Mouse (Mus musculus) erythroblast, embryonic 14.5 days (primary cell): Measurements from ENCODE around the gene Nkx1-2. TPM values are rescaled to one million over a fixed set of nuclear protein-coding genes. Genes with fewer than 3 reads are reported as not detected.

Experiments used
- H3K27me3 ChIP-seq: 2 replicates; pipeline ENCODE4 v1.6.1; 2012; ENCODE audit warnings: inconsistent platforms; ENCODE audit not compliant: control insufficient read depth
- H3K36me3 ChIP-seq: 2 replicates; pipeline ENCODE4 v1.6.1; 2012; ENCODE audit warnings: mild to moderate bottlenecking, inconsistent platforms; ENCODE audit not compliant: control insufficient read depth
- H3K4me1 ChIP-seq: 2 replicates; pipeline ENCODE4 v1.6.1; 2012; ENCODE audit warnings: inconsistent platforms; ENCODE audit not compliant: control insufficient read depth
- H3K4me3 ChIP-seq: replicated peaks from 2 replicates; pipeline ENCODE3; 2012; ENCODE audit warnings: moderate library complexity, mild to moderate bottlenecking, inconsistent platforms
- H3K9me3 ChIP-seq: 2 replicates; pipeline ENCODE4 v1.6.1; 2012; ENCODE audit warnings: low read length, inconsistent platforms, mixed read lengths; ENCODE audit not compliant: control insufficient read depth
- GATA1 ChIP-seq: IDR thresholded peaks from 2 replicates; pipeline ENCODE4 v1.6.1; 2012; ENCODE audit warnings: low read length, inconsistent platforms, mixed read lengths
- TAL1 ChIP-seq: IDR thresholded peaks from 3 replicates; pipeline ENCODE4 v1.6.1; 2012; ENCODE audit warnings: low read length, inconsistent platforms, mixed read lengths
- polyA plus RNA-seq: library from polyadenylated mRNA; stranded (reverse); fragments of >175 nt; gene quantifications from 2 replicates; pipeline ENCODE4 v1.2.3, GENCODE M21; 2012

Gene Nkx1-2
- polyA plus RNA-seq, 1 experiment, result not detected

DNA sequence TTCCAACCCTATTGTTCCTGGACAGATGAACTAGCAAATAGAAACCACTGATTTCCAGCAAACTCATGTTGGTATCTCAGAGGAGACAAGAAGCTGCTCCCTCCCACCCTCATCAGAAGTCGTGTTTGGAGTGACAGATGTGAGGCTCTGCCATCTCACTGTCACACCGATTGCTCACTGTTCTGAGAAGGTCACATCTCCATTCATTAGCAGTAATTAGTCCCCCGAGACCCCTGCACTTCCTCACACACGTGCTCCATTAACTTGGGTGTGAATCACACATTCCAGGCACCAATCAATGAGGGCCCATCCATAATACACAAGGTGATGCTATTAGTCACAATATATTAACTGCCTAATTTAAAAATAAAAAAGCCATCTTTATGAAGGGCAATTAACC lies 26.7 kb upstream of the Nkx1-2 start:
- Histone ChIP-seq H3K4me1 (no peaks in the 10 kb centered on the region), H3K4me3 (no peak overlapping the region), H3K27me3 (no peaks in the 10 kb centered on the region), H3K36me3 (no peaks in the 10 kb centered on the region), H3K9me3 (no peaks in the 10 kb centered on the region)
- no peak for TF ChIP-seq TAL1
- TF ChIP-seq GATA1, result no peak

DNA sequence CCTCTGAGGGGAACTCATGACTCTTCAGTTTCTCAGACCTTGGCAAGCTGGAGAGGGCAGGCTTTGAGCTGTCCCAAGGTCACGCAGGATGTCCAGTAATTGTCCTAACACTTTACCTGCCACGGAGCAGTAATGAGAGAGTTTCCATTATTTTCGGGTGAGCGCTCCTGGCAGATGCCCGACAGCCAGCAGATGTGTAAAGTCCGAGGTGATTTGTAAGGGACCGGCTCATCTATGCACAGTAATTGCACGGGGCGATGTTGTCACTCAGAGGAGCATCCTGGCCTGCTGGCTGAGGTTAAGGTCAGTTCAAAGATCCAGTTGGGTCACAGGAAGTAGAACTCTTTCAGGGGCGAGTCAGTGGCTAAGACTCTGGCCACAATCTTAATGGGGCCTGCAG lies 24.7 kb upstream of the Nkx1-2 start:
- no peaks in the 10 kb centered on the region for H3K9me3 ChIP-seq
- no peaks in the 10 kb centered on the region for H3K4me1 ChIP-seq
- no peak overlapping the region for H3K4me3 ChIP-seq
- no peaks in the 10 kb centered on the region for H3K27me3 ChIP-seq
- H3K36me3 ChIP-seq, result no peaks in the 10 kb centered on the region
- TF ChIP-seq TAL1 (no peak), GATA1 (no peak)

DNA sequence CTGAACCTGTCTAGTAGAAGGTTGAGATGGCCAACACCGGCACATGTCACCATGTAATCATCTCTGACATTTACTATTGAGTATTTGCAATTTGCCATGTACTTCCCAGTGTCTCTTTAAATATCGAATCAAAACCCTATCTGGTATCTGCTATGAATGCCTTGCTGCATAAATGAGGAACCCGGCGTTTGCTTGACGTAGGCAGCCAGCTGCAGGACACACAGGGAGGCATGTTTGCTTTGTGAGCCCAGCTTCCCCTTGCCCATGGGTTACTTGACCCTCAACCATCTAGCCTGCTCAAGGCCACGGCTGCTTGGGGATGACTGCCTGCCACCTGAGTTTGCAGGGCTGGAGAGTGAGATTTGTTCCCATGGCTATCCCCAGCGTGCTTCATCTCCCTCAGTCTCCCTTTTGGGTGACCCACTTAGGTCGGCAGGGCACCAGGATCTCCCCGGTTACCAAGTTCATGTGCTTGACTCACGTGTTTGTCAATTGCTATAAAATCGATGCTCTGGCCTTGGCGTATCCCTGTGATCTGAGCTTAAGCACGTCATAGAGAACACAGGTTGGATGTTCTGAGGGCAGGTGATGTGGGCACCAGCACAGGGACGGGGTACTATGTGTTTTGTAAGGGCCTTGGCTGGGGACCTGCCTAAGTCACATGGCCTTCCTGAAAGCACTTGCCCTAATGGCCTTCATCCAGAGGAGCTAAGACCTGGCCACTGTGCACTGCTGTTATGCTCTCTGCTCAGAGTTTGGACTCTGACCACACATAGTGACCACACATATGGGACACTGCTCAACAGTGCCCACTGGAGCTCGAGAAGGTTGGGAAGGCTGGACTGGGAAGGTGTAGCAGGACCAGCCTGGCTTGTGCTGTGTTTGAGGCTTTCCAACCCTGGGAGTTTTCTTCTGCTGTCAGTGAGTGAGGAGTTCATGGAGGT lies 20.8 kb upstream of the Nkx1-2 start:
- no peaks in the 10 kb centered on the region for H3K9me3 ChIP-seq
- no peak for TF ChIP-seq TAL1
- TF ChIP-seq GATA1, result no peak
- no peak overlapping the region for H3K4me3 ChIP-seq
- H3K27me3 ChIP-seq, result no peaks in the 10 kb centered on the region
- no peaks in the 10 kb centered on the region for H3K36me3 ChIP-seq
- no peaks in the 10 kb centered on the region for H3K4me1 ChIP-seq

DNA sequence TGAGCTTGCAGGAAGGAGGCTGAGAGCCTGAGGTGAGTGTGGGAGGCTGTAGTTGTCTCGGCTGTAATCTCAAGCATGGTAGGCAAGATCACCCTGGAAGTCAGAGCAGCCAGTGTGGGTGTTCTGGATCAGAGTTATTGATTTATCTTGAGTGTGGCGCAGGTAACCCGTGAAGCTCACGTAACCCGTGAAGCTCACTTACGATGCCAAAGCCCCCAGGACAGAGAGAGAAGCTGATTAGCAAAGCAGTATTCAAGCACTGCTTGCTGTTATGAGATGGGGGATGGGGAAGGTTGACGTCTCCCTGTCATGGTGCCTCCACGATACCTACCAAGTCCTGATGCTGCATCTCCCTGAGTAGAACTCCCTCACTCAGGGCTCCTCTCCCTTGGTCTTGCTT lies 20.1 kb upstream of the Nkx1-2 start:
- Histone ChIP-seq H3K4me3 (no peak overlapping the region), H3K4me1 (no peaks in the 10 kb centered on the region), H3K27me3 (no peaks in the 10 kb centered on the region), H3K36me3 (no peaks in the 10 kb centered on the region), H3K9me3 (no peaks in the 10 kb centered on the region)
- no peak for TF ChIP-seq GATA1
- no peak for TF ChIP-seq TAL1

DNA sequence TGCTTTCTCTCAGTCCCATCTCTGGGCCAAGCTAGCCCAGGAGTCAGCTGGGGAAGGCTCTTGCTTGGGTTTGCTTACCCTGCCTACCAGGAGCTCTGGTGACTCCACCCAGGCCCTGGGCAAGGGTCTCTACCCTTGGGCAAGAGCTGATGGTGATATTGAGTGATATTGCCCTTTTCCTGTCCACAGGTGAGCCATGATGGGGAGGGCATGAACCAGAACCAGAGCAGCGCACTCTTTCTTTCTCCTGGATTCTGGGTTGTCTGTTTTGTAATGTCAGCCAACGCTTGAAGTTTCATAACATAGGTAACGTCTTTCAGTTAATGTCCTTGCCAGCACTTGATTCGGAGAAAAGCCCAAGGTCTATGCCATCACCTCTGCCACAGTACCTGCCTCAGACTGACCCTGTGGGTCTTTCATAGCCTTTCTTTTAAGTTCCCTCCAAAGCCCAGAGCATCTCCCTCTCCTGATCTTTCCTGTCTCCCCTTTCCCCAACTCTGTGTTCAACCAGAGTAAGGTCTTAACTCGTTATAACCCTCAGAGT lies 17.7 kb upstream of the Nkx1-2 start:
- Histone ChIP-seq H3K27me3 (no peaks in the 10 kb centered on the region), H3K36me3 (no peaks in the 10 kb centered on the region), H3K4me3 (no peak overlapping the region), H3K9me3 (no peaks in the 10 kb centered on the region), H3K4me1 (peaks cover 7% of the 10 kb centered on the region)
- TF ChIP-seq TAL1 (no peak), GATA1 (no peak)

DNA sequence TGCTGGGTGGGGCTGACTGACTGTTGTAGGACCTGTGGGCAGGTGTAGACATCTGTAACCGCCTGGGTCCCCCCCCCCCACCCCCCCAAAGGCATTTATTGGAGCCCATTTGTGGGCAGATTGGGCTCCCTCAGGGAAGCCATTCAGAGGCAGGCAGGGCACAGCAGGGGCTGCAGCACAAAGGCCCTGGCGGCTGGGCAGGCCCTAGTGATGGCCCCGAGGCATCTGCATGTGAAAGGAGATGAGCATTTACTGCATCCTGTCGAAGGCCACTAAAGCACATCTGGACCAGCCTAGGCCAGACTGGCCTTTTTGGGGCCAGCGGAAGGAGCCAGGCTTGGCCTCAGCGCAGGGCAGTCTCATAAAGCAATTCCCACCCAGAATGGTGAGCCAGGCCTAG lies 17.0 kb upstream of the Nkx1-2 start:
- Histone ChIP-seq H3K4me3 (no peak overlapping the region), H3K27me3 (no peaks in the 10 kb centered on the region), H3K36me3 (no peaks in the 10 kb centered on the region), H3K4me1 (peaks cover 10% of the 10 kb centered on the region), H3K9me3 (no peaks in the 10 kb centered on the region)
- TF ChIP-seq TAL1 (no peak), GATA1 (no peak)

DNA sequence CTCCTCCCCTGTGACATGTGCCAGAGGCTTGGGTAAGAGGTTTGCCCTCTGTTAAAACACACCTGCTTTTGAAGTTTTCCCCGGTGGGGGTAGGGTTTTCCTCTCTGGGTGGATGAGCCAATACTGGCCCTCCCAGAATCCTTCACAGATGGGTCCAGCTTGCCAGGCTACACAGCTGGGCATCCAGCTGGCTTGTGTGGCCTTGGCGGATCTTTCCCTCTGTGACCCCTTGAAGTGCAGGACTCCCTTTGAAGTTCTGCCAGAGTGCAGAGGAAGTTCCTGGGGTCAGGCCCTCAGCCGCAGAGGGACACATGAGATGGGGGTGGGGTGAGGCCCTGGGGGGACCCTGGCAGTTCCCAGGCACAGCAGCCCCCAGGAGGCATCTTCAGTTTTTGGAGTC lies 15.9 kb upstream of the Nkx1-2 start:
- H3K27me3 ChIP-seq, result no peaks in the 10 kb centered on the region
- no peaks in the 10 kb centered on the region for H3K9me3 ChIP-seq
- peaks cover 19% of the 10 kb centered on the region for H3K4me1 ChIP-seq
- H3K4me3 ChIP-seq, result no peak overlapping the region
- no peak for TF ChIP-seq TAL1
- TF ChIP-seq GATA1, result no peak
- no peaks in the 10 kb centered on the region for H3K36me3 ChIP-seq

DNA sequence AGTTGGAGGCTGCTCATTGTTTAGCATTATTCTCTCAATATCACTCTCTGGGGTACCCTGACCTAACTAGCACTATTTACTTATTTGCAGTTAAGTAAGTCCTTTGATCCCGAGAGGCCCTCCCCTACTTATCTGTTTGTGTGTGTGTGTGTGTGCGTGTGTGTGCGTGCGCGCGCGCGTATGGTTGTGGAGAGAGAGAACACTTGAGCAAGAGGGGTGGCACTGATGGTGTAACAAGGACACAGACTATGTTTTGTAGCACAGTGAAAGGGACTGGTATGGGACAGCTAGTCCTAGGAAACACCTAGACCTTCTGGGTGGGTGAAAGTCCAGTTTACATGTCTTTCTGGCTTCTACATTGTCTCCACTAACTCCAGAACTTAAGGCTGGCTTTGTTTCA lies 12.1 kb upstream of the Nkx1-2 start:
- Histone ChIP-seq H3K9me3 (no peaks in the 10 kb centered on the region), H3K4me3 (no peak overlapping the region), H3K4me1 (peaks cover 24% of the 10 kb centered on the region), H3K27me3 (peaks cover 14% of the 10 kb centered on the region), H3K36me3 (no peaks in the 10 kb centered on the region)
- TF ChIP-seq GATA1, result no peak
- no peak for TF ChIP-seq TAL1

DNA sequence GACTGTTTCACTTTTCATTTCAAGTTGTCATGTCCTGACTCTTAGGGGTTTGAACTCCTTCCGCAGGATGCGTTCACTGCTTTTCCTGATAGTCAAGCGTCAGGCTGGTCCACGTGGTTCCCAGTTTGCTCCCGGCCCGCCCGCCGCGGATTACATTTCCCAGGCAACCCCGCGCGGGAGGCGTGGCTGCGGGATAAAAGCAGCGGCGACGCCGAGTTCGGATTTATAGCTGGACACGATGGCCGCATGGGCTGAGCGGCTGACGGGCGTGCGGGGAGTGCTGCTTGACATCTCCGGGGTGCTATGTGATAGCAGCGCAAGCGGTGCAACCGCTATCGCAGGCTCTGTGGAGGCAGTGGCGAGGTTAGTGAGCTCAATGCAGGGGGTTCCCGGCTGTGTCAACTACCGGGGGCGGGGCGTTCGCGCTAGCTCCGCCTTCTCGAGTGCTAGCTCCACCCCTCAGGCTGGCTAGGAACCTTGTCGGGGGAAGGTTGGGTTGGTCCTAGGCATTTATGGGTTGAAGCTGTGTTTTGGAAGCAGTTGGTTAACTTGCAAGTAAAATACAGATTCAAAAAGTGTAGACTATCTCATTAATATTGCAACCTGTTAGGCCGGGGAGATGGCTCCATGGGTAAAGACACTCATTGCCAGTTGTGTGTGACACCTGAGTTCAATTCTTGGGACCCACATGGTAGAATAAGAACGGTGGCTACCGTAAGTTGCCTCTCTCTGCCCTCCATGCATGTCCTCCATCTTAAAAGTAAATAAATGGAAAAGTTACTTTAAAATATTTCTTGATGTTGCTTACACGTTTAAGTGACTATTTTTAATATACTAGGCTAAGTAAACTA lies 11.3 kb upstream of the Nkx1-2 start, which contains the start of gene Lhpp:
TSS of gene Lhpp (plus strand) at position 171 of the 851 bp plus-strand sequence.
- TF ChIP-seq GATA1 (no peak), TAL1 (no peak)
- no peaks in the 10 kb centered on the region for H3K9me3 ChIP-seq
- peaks cover 23% of the 10 kb centered on the region for H3K27me3 ChIP-seq
- peaks cover 24% of the 10 kb centered on the region for H3K4me1 ChIP-seq
- peak within 1 kb of the TSS; percentile 71 for H3K4me3 ChIP-seq
- no peaks in the 10 kb centered on the region for H3K36me3 ChIP-seq
